Mouse (Mus musculus) midbrain, embryonic 10.5 days (tissue): ENCODE results near the gene Golga1. TPM values are rescaled to one million over a fixed set of nuclear protein-coding genes. Genes with fewer than 3 reads are reported as not detected.
"Not testable (repeated sequence)": the region's sequence is repeated elsewhere in the genome, so short reads cannot be mapped to it uniquely, and the experiment has no call there.

Experiments used
- DNase-seq: peaks from one replicate; pipeline ENCODE4 v3.0.0-alpha.2; 2017; ENCODE audit warnings: low spot score
- H3K27ac ChIP-seq: fragments of 300-500 bp; sonication (generic); replicated peaks from 2 replicates; pipeline ENCODE4 v1.5.1; 2016; ENCODE audit warnings: mild to moderate bottlenecking
- H3K27me3 ChIP-seq: fragments of 300-500 bp; sonication (generic); 2 replicates; pipeline ENCODE4 v1.6.1; 2016; ENCODE audit warnings: low read depth, mild to moderate bottlenecking; ENCODE audit not compliant: poor library complexity, severe bottlenecking
- H3K36me3 ChIP-seq: fragments of 300-500 bp; sonication (generic); 2 replicates; pipeline ENCODE4 v1.6.1; 2016; ENCODE audit warnings: mild to moderate bottlenecking, moderate library complexity
- H3K4me1 ChIP-seq: fragments of 300-500 bp; sonication (generic); 2 replicates; pipeline ENCODE4 v1.6.1; 2016
- H3K4me3 ChIP-seq: fragments of 300-500 bp; sonication (generic); 2 replicates; pipeline ENCODE4 v1.5.1; 2016; ENCODE audit warnings: mild to moderate bottlenecking, moderate library complexity
- H3K9me3 ChIP-seq: fragments of 300-500 bp; sonication (generic); replicated peaks from 2 replicates; pipeline ENCODE4 v1.6.1; 2016; ENCODE audit warnings: mild to moderate bottlenecking
- WGBS: fragments of 180-500 bp; shearing (Covaris S2); methylation state at CpG from one replicate; pipeline ENCODE4 v1.1.7; 2016; 5-methylcytosine and 5-hydroxymethylcytosine counted together
- polyA plus RNA-seq: library from polyadenylated mRNA; unstranded; fragments of >200 nt; fragmentation: Nextera tagmentation; extraction: Ambion mirVana; gene quantifications from 2 replicates; pipeline ENCODE4 v1.2.1, GENCODE M21; 2016

The Golga1 gene
- polyA plus RNA-seq: 27.3 and 28.3 TPM in 2 replicates

- WGBS: under 1% methylated on average over 50 of the region's 50 CpGs
- H3K4me1 ChIP-seq: peaks cover 21% of the 10 kb centered on the region
- peaks cover 29% of the 10 kb centered on the region for H3K36me3 ChIP-seq
- DNase-seq: peak; percentile 91
- no peaks in the 10 kb centered on the region for H3K27me3 ChIP-seq
- H3K27ac ChIP-seq: peak within 1 kb of the TSS; percentile 94
- H3K9me3 ChIP-seq: no peaks in the 10 kb centered on the region
- peak within 1 kb of the TSS; percentile 78 for H3K4me3 ChIP-seq
Observed at GRCm38 (mm10) chr2:39065400-39065987, at the start of gene Golga1. Gene Golga1, minus strand, starts transcription at chr2:39065541.

GRCm38 (mm10) chr2:39114093-39114492 is 48.8 kb upstream of the Golga1 start:
- H3K4me3 ChIP-seq: no peak overlapping the region
- H3K27me3 ChIP-seq: no peaks in the 10 kb centered on the region
- 92% methylated on average over 7 of the region's 7 CpGs for WGBS
- no peak overlapping the region for H3K27ac ChIP-seq
- no peak for DNase-seq
- H3K36me3 ChIP-seq: peaks cover 71% of the 10 kb centered on the region
- H3K9me3 ChIP-seq: no peaks in the 10 kb centered on the region
- no peaks in the 10 kb centered on the region for H3K4me1 ChIP-seq

- Histone ChIP-seq H3K9me3 (no peaks in the 10 kb centered on the region), H3K4me1 (no peaks in the 10 kb centered on the region), H3K27me3 (no peaks in the 10 kb centered on the region), H3K27ac (no peak overlapping the region), H3K4me3 (no peak overlapping the region), H3K36me3 (peaks cover 65% of the 10 kb centered on the region)
- no peak for DNase-seq
Observed at GRCm38 (mm10) chr2:39110514-39110913, 45.2 kb upstream of the Golga1 start.

- not testable (repeated sequence) for H3K27me3 ChIP-seq, H3K4me3 ChIP-seq, H3K4me1 ChIP-seq, H3K9me3 ChIP-seq, H3K27ac ChIP-seq, DNase-seq
- peaks cover 65% of the 10 kb centered on the region for H3K36me3 ChIP-seq
Observed at GRCm38 (mm10) chr2:39109712-39110111, 44.4 kb upstream of the Golga1 start.

- WGBS: 95% methylated on average over 1 of the region's 1 CpGs
- not testable (repeated sequence) for H3K4me1 ChIP-seq, H3K27ac ChIP-seq, H3K4me3 ChIP-seq, H3K27me3 ChIP-seq, H3K9me3 ChIP-seq, DNase-seq
- peaks cover 63% of the 10 kb centered on the region for H3K36me3 ChIP-seq
Observed at GRCm38 (mm10) chr2:39099951-39100350, 34.6 kb upstream of the Golga1 start.

- H3K9me3 ChIP-seq: no peaks in the 10 kb centered on the region
- H3K4me3 ChIP-seq: no peak overlapping the region
- no peaks in the 10 kb centered on the region for H3K27me3 ChIP-seq
- no peak for DNase-seq
- peaks cover 60% of the 10 kb centered on the region for H3K36me3 ChIP-seq
- H3K27ac ChIP-seq: no peak overlapping the region
- H3K4me1 ChIP-seq: no peaks in the 10 kb centered on the region
Observed at GRCm38 (mm10) chr2:39097993-39098392, 32.7 kb upstream of the Golga1 start.

- H3K4me3 ChIP-seq: no peak overlapping the region
- H3K36me3 ChIP-seq: peaks cover 54% of the 10 kb centered on the region
- no peaks in the 10 kb centered on the region for H3K9me3 ChIP-seq
- no peak overlapping the region for H3K27ac ChIP-seq
- 91% methylated on average over 1 of the region's 1 CpGs for WGBS
- no peaks in the 10 kb centered on the region for H3K4me1 ChIP-seq
- H3K27me3 ChIP-seq: no peaks in the 10 kb centered on the region
- DNase-seq: no peak
Observed at GRCm38 (mm10) chr2:39091966-39092365, 26.6 kb upstream of the Golga1 start.

GRCm38 (mm10) chr2:39082706-39083105 is 17.4 kb upstream of the Golga1 start:
- H3K27ac ChIP-seq: no peak overlapping the region

GRCm38 (mm10) chr2:39070666-39071065 is 5.3 kb upstream of the Golga1 start:
- no peak overlapping the region for H3K27ac ChIP-seq
- H3K4me1 ChIP-seq: peaks cover 8% of the 10 kb centered on the region
- no peak for DNase-seq
- no peaks in the 10 kb centered on the region for H3K27me3 ChIP-seq
- no peaks in the 10 kb centered on the region for H3K9me3 ChIP-seq
- no peak overlapping the region for H3K4me3 ChIP-seq
- H3K36me3 ChIP-seq: peaks cover 1% of the 10 kb centered on the region; the same call in 1 of the 2 replicates

More at GRCm38 (mm10) chr2:39082706-39083105, 17.4 kb upstream of the Golga1 start:
- H3K4me3 ChIP-seq: no peak overlapping the region
- peaks cover 71% of the 10 kb centered on the region for H3K36me3 ChIP-seq
- H3K27me3 ChIP-seq: no peaks in the 10 kb centered on the region
- DNase-seq: no peak
- H3K9me3 ChIP-seq: no peaks in the 10 kb centered on the region
- no peaks in the 10 kb centered on the region for H3K4me1 ChIP-seq
- 87% methylated on average over 3 of the region's 3 CpGs for WGBS

- no peak for DNase-seq
- H3K27ac ChIP-seq: no peak overlapping the region
- H3K4me3 ChIP-seq: no peak overlapping the region
- H3K4me1 ChIP-seq: peaks cover 19% of the 10 kb centered on the region
- no peaks in the 10 kb centered on the region for H3K36me3 ChIP-seq
- H3K27me3 ChIP-seq: no peaks in the 10 kb centered on the region
- no peaks in the 10 kb centered on the region for H3K9me3 ChIP-seq
- WGBS: 75% methylated on average over 1 of the region's 1 CpGs
Observed at GRCm38 (mm10) chr2:39069096-39069495, 3.8 kb upstream of the Golga1 start.

- Histone ChIP-seq H3K9me3 (no peaks in the 10 kb centered on the region), H3K4me3 (peak overlapping the region; percentile 78), H3K27me3 (no peaks in the 10 kb centered on the region), H3K36me3 (peaks cover 35% of the 10 kb centered on the region), H3K4me1 (peaks cover 21% of the 10 kb centered on the region), H3K27ac (peak overlapping the region; percentile 94)
- 10% methylated on average over 25 of the region's 25 CpGs for WGBS
- DNase-seq: no peak
Observed at GRCm38 (mm10) chr2:39064687-39065399, 498 bp downstream of the Golga1 start.

GRCm38 (mm10) chr2:39048515-39048914 is 16.8 kb downstream of the Golga1 start:
- Histone ChIP-seq H3K27ac (no peak overlapping the region), H3K4me1 (no peaks in the 10 kb centered on the region), H3K36me3 (peaks cover 94% of the 10 kb centered on the region), H3K27me3 (no peaks in the 10 kb centered on the region), H3K4me3 (no peak overlapping the region), H3K9me3 (no peaks in the 10 kb centered on the region)
- DNase-seq: no peak
- WGBS: 91% methylated on average over 1 of the region's 1 CpGs

GRCm38 (mm10) chr2:39040215-39040614 is 25.1 kb downstream of the Golga1 start:
- Histone ChIP-seq H3K27me3 (no peaks in the 10 kb centered on the region), H3K27ac (no peak overlapping the region), H3K9me3 (no peaks in the 10 kb centered on the region), H3K4me1 (no peaks in the 10 kb centered on the region), H3K4me3 (no peak overlapping the region), H3K36me3 (peaks cover 85% of the 10 kb centered on the region)
- WGBS: 93% methylated on average over 1 of the region's 1 CpGs
- no peak for DNase-seq
